Mouse (Mus musculus): ENCODE measurements around the gene Olfr215. TPM values are rescaled to one million over a fixed set of nuclear protein-coding genes. Genes with fewer than 3 reads are reported as not detected.

Gene Olfr215
- not detected in 2 replicates for polyA plus RNA-seq (2021; fragmentation: Nextera tagmentation)
- long read RNA-seq, experiment 1: 0 reads
- long read RNA-seq, experiment 2: 0 reads

DNA sequence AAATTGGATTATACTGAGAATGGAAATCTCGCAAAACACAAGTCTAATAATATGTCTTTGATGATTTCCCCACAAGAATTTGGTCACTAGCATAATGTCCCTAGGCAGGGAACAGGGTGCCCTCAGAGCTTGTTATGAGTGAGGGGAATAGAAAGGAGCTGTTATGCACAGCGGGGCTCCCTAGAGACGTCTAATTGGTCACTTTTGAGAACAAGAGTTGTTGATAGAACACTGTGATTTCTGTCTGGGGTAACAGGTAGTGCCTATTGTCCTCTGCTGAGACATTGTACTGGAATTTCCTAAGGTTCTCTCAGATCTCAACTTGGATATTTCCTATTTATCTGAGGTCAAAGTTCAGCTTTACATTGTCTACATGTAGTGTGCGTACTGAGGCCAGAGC is at the start of gene Olfr215:
Olfr215 (minus strand) TSS at position 101 of the 400 bp plus-strand sequence.

DNA sequence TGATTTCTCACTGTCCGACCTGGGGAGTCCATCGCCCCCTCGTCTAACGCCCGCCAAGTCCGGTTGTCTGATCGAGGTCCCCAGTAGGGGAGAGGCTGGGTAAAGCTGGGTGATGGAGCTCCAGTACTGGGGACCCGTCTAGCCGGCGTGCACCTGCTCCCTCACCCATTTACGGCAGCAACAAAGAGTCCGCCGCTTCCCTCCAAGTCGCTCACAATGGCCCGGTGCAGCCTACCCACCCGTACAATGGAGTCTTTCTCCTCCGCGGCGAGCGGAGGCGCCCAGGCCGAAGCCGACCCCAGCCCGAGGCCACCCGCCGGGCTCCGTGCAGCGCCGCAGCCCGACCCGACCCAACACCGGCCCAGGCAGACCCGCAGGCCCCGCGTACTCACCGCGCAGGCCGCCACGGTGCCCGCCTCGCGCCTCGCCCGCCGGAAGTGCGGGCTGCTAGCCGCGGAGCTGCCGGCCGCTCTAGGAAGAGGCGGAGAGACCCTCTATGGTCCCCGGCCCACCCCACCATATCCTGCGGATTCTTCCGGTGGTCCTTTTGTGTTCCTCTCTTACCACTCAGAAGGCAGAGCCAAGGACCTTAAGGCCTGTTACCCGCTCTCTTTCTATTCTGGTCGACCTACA is 44.7 kb upstream of the Olfr215 start, which contains the start of gene Zfp422:
Zfp422 (minus strand) TSS at position 461 of the 633 bp plus-strand sequence.

DNA sequence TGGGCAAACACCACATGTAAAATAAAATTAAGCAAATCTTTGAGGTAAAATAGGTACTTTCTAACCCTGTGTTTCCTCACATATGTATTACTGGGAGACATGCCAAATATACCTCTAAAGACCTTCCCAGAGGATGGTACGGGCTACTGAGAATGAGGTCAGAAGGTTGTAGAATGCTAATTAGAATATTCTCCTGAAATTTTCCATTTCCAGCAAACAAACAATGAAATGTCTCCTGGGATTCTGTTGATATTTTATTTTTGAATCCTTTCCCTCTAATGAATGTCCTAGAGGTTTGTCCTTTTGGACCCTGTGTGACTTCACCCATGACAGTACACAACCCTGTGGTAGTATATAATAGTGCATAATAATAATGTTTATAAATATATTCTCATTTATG is 30.1 kb downstream of the Olfr215 start, which contains the start of gene Olfr214:
Olfr214 (plus strand) TSS at position 301 of the 400 bp plus-strand sequence.

DNA sequence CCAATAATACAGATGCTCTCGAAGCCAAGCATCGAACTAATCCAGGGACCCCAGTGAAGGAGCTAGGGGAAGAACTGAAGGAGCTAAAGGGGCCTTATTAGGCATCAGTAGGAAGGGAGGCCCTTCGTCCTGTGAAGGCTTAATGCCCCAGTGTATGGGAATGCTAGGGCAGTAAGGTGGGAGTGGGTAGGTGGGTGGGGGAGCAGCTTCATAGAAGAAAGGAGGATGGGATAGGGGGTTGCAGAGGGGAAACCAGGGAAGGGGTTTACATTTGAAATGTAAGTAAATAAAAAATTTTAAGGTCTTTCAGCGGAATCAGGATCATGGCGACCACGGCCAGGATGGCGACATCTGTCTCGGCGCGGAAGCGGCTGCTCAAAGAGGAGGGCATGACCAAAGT is 33.2 kb downstream of the Olfr215 start, which contains the start of gene Gm5580:
Gm5580 (plus strand) TSS at position 301 of the 400 bp plus-strand sequence.

DNA sequence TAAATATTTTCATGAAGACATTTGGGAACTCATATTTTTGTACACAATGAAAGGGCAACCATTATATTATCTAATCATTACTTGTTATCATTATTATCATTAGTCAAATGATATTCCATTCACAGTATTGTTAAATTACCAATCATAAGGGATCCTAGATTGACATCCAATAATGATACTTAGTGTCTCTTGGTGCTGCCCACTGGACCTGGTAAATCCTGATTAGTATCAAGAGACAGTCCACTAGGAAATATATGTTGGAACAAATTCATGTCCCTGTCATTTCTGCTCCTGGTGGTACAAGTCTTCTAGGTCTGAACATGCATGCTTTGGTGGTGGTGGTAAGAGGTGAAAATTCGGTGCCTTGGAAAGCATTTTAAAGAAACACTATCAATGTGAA is 45.8 kb downstream of the Olfr215 start, which contains the start of gene Olfr213:
Olfr213 (plus strand) TSS at position 301 of the 400 bp plus-strand sequence.

Other genes with a start within 250 kb of the Olfr215 start
- gene March8, start 246.2 kb downstream of the Olfr215 start, polyA plus RNA-seq (2021; fragmentation: Nextera tagmentation): 16.6 and 18.8 TPM in 2 replicates
- 0.67 and 0.70 TPM in 2 replicates for gene Alox5, start 123.0 kb downstream of the Olfr215 start, polyA plus RNA-seq (2021; fragmentation: Nextera tagmentation)
- gene Olfr211, start 95.1 kb downstream of the Olfr215 start, polyA plus RNA-seq (2021; fragmentation: Nextera tagmentation): not detected in 2 replicates
- gene Olfr212, start 77.7 kb downstream of the Olfr215 start, polyA plus RNA-seq (2021; fragmentation: Nextera tagmentation): not detected in 2 replicates
- gene Olfr213, start 45.7 kb downstream of the Olfr215 start, polyA plus RNA-seq (2021; fragmentation: Nextera tagmentation): not detected in 2 replicates
- 0.51 and 0.60 TPM in 2 replicates for gene Gm5580, start 33.1 kb downstream of the Olfr215 start, polyA plus RNA-seq (2021; fragmentation: Nextera tagmentation)
- gene Olfr214, start 30.0 kb downstream of the Olfr215 start, polyA plus RNA-seq (2021; fragmentation: Nextera tagmentation): not detected in 2 replicates
- gene Zfp422, start 44.8 kb upstream of the Olfr215 start, polyA plus RNA-seq (2021; fragmentation: Nextera tagmentation): 20.9 and 22.3 TPM in 2 replicates
- gene Depp1, start 66.4 kb upstream of the Olfr215 start, polyA plus RNA-seq (2021; fragmentation: Nextera tagmentation): 0.64 and 1.1 TPM in 2 replicates
- gene Rassf4, start 89.8 kb upstream of the Olfr215 start, polyA plus RNA-seq (2021; fragmentation: Nextera tagmentation): 4.7 and 5.8 TPM in 2 replicates
- gene Tmem72, start 132.7 kb upstream of the Olfr215 start, polyA plus RNA-seq (2021; fragmentation: Nextera tagmentation): 0.19 and 7.9 TPM in 2 replicates

All from layer of hippocampus, adult 6 months (tissue).